Mouse (Mus musculus) layer of hippocampus, postnatal 25 days (tissue): ENCODE results near the gene Cryz. TPM values are rescaled to one million over a fixed set of nuclear protein-coding genes. Genes with fewer than 3 reads are reported as not detected.
A peak's percentile ranks its signal among the peaks of the same experiment; 100 is the strongest.

Source experiments
- DNase-seq, 2 experiments: peaks; one replicate each; pipeline ENCODE4 v3.0.0; 2022; ENCODE audit warnings: mixed read lengths in 2 of 2, low spot score in 1 of 2; ENCODE audit errors: extremely low spot score in 1 of 2
- total RNA-seq, 2 experiments: library from RNA; stranded (reverse); gene quantifications; 2 replicates each; pipeline ENCODE4 v1.2.3; 2021

Cryz gene
- total RNA-seq = 10 to 100 TPM; 16.8 to 21.7 TPM

GRCm38 (mm10) chr3:154596488-154596933, at the start of gene Cryz:
Gene Cryz, plus strand, starts transcription at chr3:154596711.
- peak; percentile 94 to 96 for DNase-seq

- DNase-seq = no peak
These were observed 48.7 kb upstream of the Cryz start for GRCm38 (mm10) chr3:154547549-154548426.

- no peak for DNase-seq
These were observed 47.6 kb upstream of the Cryz start for GRCm38 (mm10) chr3:154548868-154549301.

GRCm38 (mm10) chr3:154550326-154551034, 46.0 kb upstream of the Cryz start:
- no peak for DNase-seq

GRCm38 (mm10) chr3:154551035-154551411, 45.5 kb upstream of the Cryz start:
- no peak for DNase-seq

GRCm38 (mm10) chr3:154562192-154562591, 34.3 kb upstream of the Cryz start:
- no peak for DNase-seq

- no peak for DNase-seq
These were observed 31.1 kb upstream of the Cryz start for GRCm38 (mm10) chr3:154565437-154565836.

- no peak for DNase-seq
These were observed 26.4 kb upstream of the Cryz start for GRCm38 (mm10) chr3:154570029-154570575.

GRCm38 (mm10) chr3:154570786-154571185, 25.7 kb upstream of the Cryz start:
- no peak for DNase-seq

- peak; percentile 58 to 85 for DNase-seq
These were observed 24.1 kb upstream of the Cryz start for GRCm38 (mm10) chr3:154572341-154572972.

GRCm38 (mm10) chr3:154573666-154574065, 22.8 kb upstream of the Cryz start:
- DNase-seq = no peak

GRCm38 (mm10) chr3:154577895-154578294, 18.6 kb upstream of the Cryz start:
- no peak for DNase-seq

- DNase-seq = no peak
These were observed 12.2 kb upstream of the Cryz start for GRCm38 (mm10) chr3:154584351-154584750.

GRCm38 (mm10) chr3:154590971-154591370, 5.5 kb upstream of the Cryz start:
- DNase-seq = no peak

- no peak for DNase-seq
These were observed 4.9 kb upstream of the Cryz start for GRCm38 (mm10) chr3:154591621-154592020.

- DNase-seq = no peak
These were observed 2.9 kb upstream of the Cryz start for GRCm38 (mm10) chr3:154593596-154593995.

GRCm38 (mm10) chr3:154594156-154594555, 2.4 kb upstream of the Cryz start:
- DNase-seq = no peak

- peak; percentile 97 to 99 for DNase-seq
These were observed 533 bp downstream of the Cryz start, which contains the start of gene Tyw3 for GRCm38 (mm10) chr3:154596934-154597554. Gene Tyw3, minus strand, starts transcription at chr3:154597104.

GRCm38 (mm10) chr3:154597561-154597960, 1.1 kb downstream of the Cryz start:
- no peak for DNase-seq

- no peak for DNase-seq
These were observed 5.6 kb downstream of the Cryz start for GRCm38 (mm10) chr3:154602141-154602540.
